Mouse (Mus musculus): ENCODE measurements around the gene Fbxw26. TPM values are rescaled to one million over a fixed set of nuclear protein-coding genes. Genes with fewer than 3 reads are reported as not detected.

Fbxw26 gene
- polyA plus RNA-seq (2015; fragmentation: Illumina TruSeq; extraction: RNeasy Lipid Tissue Mini Kit (QIAGEN cat#74804); ENCODE audit: insufficient read depth, low read depth, low replicate concordance), result not detected

DNA sequence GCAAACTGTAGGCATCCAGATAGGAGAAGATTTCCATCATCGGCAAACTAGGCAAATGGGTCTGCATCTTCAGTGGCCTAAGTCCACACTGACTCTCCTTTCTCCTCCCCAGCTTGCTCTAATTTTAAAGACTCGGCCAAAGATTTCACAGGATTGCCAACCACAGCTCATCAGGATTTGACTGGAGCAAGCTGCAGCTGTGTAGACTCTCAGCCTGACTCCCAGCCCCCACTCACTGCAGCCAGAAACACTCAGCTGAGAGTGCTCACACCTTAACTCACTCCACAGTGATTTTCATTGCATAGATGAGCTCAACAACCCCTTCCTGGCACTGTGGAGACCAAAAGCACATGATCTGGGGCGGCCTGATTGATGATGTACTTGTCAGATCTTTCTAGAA lies at the start of gene Fbxw26:
Gene Fbxw26 (minus strand): TSS at position 101 of the 400 bp plus-strand sequence.

GRCm38 (mm10) chr9:109790570-109790969 lies 44.7 kb upstream of the Fbxw26 start, which contains the start of gene Fbxw27:
Gene Fbxw27 (minus strand): TSS chr9:109790670.

GRCm38 (mm10) chr9:109702600-109702999 lies 43.3 kb downstream of the Fbxw26 start, which contains the start of gene Fbxw18:
Gene Fbxw18 (minus strand): TSS chr9:109702700.

Other genes with a start within 250 kb of the Fbxw26 start
- gene Fbxw15, start 177.8 kb downstream of the Fbxw26 start, polyA plus RNA-seq (2015; fragmentation: Illumina TruSeq; extraction: RNeasy Lipid Tissue Mini Kit (QIAGEN cat#74804); ENCODE audit: insufficient read depth, low read depth, low replicate concordance), result not detected
- gene Fbxw24, start 120.0 kb downstream of the Fbxw26 start, polyA plus RNA-seq (2015; fragmentation: Illumina TruSeq; extraction: RNeasy Lipid Tissue Mini Kit (QIAGEN cat#74804); ENCODE audit: insufficient read depth, low read depth, low replicate concordance), result not detected
- gene Fbxw25, start 81.4 kb downstream of the Fbxw26 start, polyA plus RNA-seq (2015; fragmentation: Illumina TruSeq; extraction: RNeasy Lipid Tissue Mini Kit (QIAGEN cat#74804); ENCODE audit: insufficient read depth, low read depth, low replicate concordance), result not detected
- not detected for gene Fbxw18, start 43.4 kb downstream of the Fbxw26 start, polyA plus RNA-seq (2015; fragmentation: Illumina TruSeq; extraction: RNeasy Lipid Tissue Mini Kit (QIAGEN cat#74804); ENCODE audit: insufficient read depth, low read depth, low replicate concordance)
- gene Fbxw27, start 44.6 kb upstream of the Fbxw26 start, polyA plus RNA-seq (2015; fragmentation: Illumina TruSeq; extraction: RNeasy Lipid Tissue Mini Kit (QIAGEN cat#74804); ENCODE audit: insufficient read depth, low read depth, low replicate concordance), result not detected
- not detected for gene Spink8, start 66.2 kb upstream of the Fbxw26 start, polyA plus RNA-seq (2015; fragmentation: Illumina TruSeq; extraction: RNeasy Lipid Tissue Mini Kit (QIAGEN cat#74804); ENCODE audit: insufficient read depth, low read depth, low replicate concordance)
- gene Nme6, start 86.7 kb upstream of the Fbxw26 start, polyA plus RNA-seq (2015; fragmentation: Illumina TruSeq; extraction: RNeasy Lipid Tissue Mini Kit (QIAGEN cat#74804); ENCODE audit: insufficient read depth, low read depth, low replicate concordance), result 7.8 TPM
- not detected for gene Camp, start 103.5 kb upstream of the Fbxw26 start, polyA plus RNA-seq (2015; fragmentation: Illumina TruSeq; extraction: RNeasy Lipid Tissue Mini Kit (QIAGEN cat#74804); ENCODE audit: insufficient read depth, low read depth, low replicate concordance)
- 6.5 TPM for gene Cdc25a, start 129.5 kb upstream of the Fbxw26 start, polyA plus RNA-seq (2015; fragmentation: Illumina TruSeq; extraction: RNeasy Lipid Tissue Mini Kit (QIAGEN cat#74804); ENCODE audit: insufficient read depth, low read depth, low replicate concordance)
- gene Map4, start 185.4 kb upstream of the Fbxw26 start, polyA plus RNA-seq (2015; fragmentation: Illumina TruSeq; extraction: RNeasy Lipid Tissue Mini Kit (QIAGEN cat#74804); ENCODE audit: insufficient read depth, low read depth, low replicate concordance), result 29.0 TPM

Data from pancreas, adult 10 weeks (tissue).